Mouse (Mus musculus): Measurements from ENCODE around the gene Tbx21. TPM values are rescaled to one million over a fixed set of nuclear protein-coding genes. Genes with fewer than 3 reads are reported as not detected.

The Tbx21 gene
- total RNA-seq, 4 experiments from 2014 or later = 0.31 to 0.51 (median 0.48) TPM

Small RNA genes lying within 50 kb of the gene (microRNA-seq; reads per million reads assigned to microRNA genes)
- gene Mir7235 (0 to 0.34 reads per million in 2 experiments), gene Mir8103 (0.70 to 1.2 reads per million in 2 experiments)

Other genes with a start within 250 kb of the Tbx21 start
- gene Cdk5rap3, start 198.8 kb downstream of the Tbx21 start, total RNA-seq (2022) = 10 to 100 TPM; 55.2 to 82.1 (median 71.5) TPM
- under 1 TPM in 3 of 4 experiments, not detected in 1; 0.28 to 0.70 (median 0.32) TPM for gene Prr15l, start 187.2 kb downstream of the Tbx21 start, total RNA-seq (2022)
- 10 to 100 TPM; 34.5 to 43.3 (median 39.4) TPM for gene Pnpo, start 171.3 kb downstream of the Tbx21 start, total RNA-seq (2022)
- gene Sp2, start 132.4 kb downstream of the Tbx21 start, total RNA-seq (2022) = 10 to 100 TPM; 13.8 to 21.0 (median 16.4) TPM
- under 1 TPM; 0.28 to 0.94 (median 0.61) TPM for gene Sp6, start 101.9 kb downstream of the Tbx21 start, total RNA-seq (2022)
- 10 to 100 TPM; 19.4 to 40.6 (median 31.8) TPM for gene Scrn2, start 85.4 kb downstream of the Tbx21 start, total RNA-seq (2022)
- 1 to 10 TPM; 1.1 to 1.5 (median 1.3) TPM for gene Lrrc46, start 73.9 kb downstream of the Tbx21 start, total RNA-seq (2022)
- 100 to 1,000 TPM; 129 to 161 (median 147) TPM for gene Mrpl10, start 73.8 kb downstream of the Tbx21 start, total RNA-seq (2022)
- 10 to 100 TPM; 14.3 to 23.7 (median 18.1) TPM for gene Osbpl7, start 64.7 kb downstream of the Tbx21 start, total RNA-seq (2022)
- 10 to 100 TPM in 3 of 4 experiments, 1 to 10 TPM in 1; 9.5 to 13.8 (median 11.6) TPM for gene Tbkbp1, start 36.2 kb upstream of the Tbx21 start, total RNA-seq (2022)
- gene Kpnb1, start 72.5 kb upstream of the Tbx21 start, total RNA-seq (2022) = 100 to 1,000 TPM; 115 to 133 (median 124) TPM
- gene Npepps, start 165.3 kb upstream of the Tbx21 start, total RNA-seq (2022) = 100 to 1,000 TPM in 2 of 4 experiments, 10 to 100 TPM in 2; 79.8 to 128 (median 106) TPM
- gene Mrpl45, start 200.4 kb upstream of the Tbx21 start, total RNA-seq (2022) = 10 to 100 TPM; 31.1 to 42.8 (median 35.9) TPM
- 1 to 10 TPM in 3 of 4 experiments, under 1 TPM in 1; 0.96 to 6.4 (median 4.0) TPM for gene Gpr179, start 236.7 kb upstream of the Tbx21 start, total RNA-seq (2022)
- gene Socs7, start 247.2 kb upstream of the Tbx21 start, total RNA-seq (2022) = 10 to 100 TPM; 22.2 to 28.3 (median 24.9) TPM

All from adrenal gland, adult 8-10 months (tissue).